Mouse (Mus musculus): ENCODE data around the gene Hpn. TPM values are rescaled to one million over a fixed set of nuclear protein-coding genes. Genes with fewer than 3 reads are reported as not detected.
A peak's percentile ranks its signal among the peaks of the same experiment; 100 is the strongest.

Gene Hpn
- polyA plus RNA-seq, 1 experiment from 2014 or later: 21.2 TPM

GRCm38 (mm10) chr7:31130197-31130596, 15.1 kb upstream of the Hpn start:
- Histone ChIP-seq H3K4me1 (replicated peaks; ENCODE audit: control insufficient read depth, insufficient read depth, low read length) (no peaks in the 10 kb centered on the region), H3K27me3 (replicated peaks; ENCODE audit: control insufficient read depth, insufficient read depth, low read length) (peaks cover 29% of the 10 kb centered on the region), H3K4me2 (replicated peaks; ENCODE audit: low read depth) (no peak overlapping the region), H3K27ac (ENCODE audit: low read depth, low read length) (0 out of 2 replicates have a peak overlapping the region, but pooled peaks have one; percentile 7), H3K4me3 (ENCODE audit: low read depth, low read length) (no peak overlapping the region), H3K36me3 (ENCODE audit: control insufficient read depth, insufficient read depth) (peaks cover 42% of the 10 kb centered on the region), H3K9me3 (ENCODE audit: control insufficient read depth) (no peaks in the 10 kb centered on the region), H3K9ac (ENCODE audit: low read depth, low read length) (no peak overlapping the region)
- TF ChIP-seq CTCF (IDR thresholded peaks at IDR 0.05; ENCODE audit: low read depth): no peak
- 93% methylated on average over 7 of the region's 7 CpGs for WGBS
- no peak for ATAC-seq

GRCm38 (mm10) chr7:31128157-31128705, 13.1 kb upstream of the Hpn start:
- no peaks in the 10 kb centered on the region for H3K4me1 ChIP-seq (replicated peaks; ENCODE audit: control insufficient read depth, insufficient read depth, low read length)
- 71% methylated on average over 9 of the region's 9 CpGs for WGBS
- no peak overlapping the region for H3K9ac ChIP-seq (ENCODE audit: low read depth, low read length)
- H3K27me3 ChIP-seq (replicated peaks; ENCODE audit: control insufficient read depth, insufficient read depth, low read length): peaks cover 36% of the 10 kb centered on the region
- TF ChIP-seq CTCF (IDR thresholded peaks at IDR 0.05; ENCODE audit: low read depth): no peak
- H3K36me3 ChIP-seq (ENCODE audit: control insufficient read depth, insufficient read depth): peaks cover 24% of the 10 kb centered on the region
- ATAC-seq: no peak
- no peak overlapping the region for H3K4me2 ChIP-seq (replicated peaks; ENCODE audit: low read depth)
- no peak overlapping the region for H3K27ac ChIP-seq (ENCODE audit: low read depth, low read length)
- H3K4me3 ChIP-seq (ENCODE audit: low read depth, low read length): no peak overlapping the region
- no peaks in the 10 kb centered on the region for H3K9me3 ChIP-seq (ENCODE audit: control insufficient read depth)

- H3K36me3 ChIP-seq (ENCODE audit: control insufficient read depth, insufficient read depth): peaks cover 12% of the 10 kb centered on the region
- 2% methylated on average over 43 of the region's 60 CpGs for WGBS
- H3K9ac ChIP-seq (ENCODE audit: low read depth, low read length): peak within 1 kb of the TSS; percentile 42
- H3K27ac ChIP-seq (ENCODE audit: low read depth, low read length): no peak within 1 kb of the TSS
- H3K9me3 ChIP-seq (ENCODE audit: control insufficient read depth): no peaks in the 10 kb centered on the region
- H3K4me1 ChIP-seq (replicated peaks; ENCODE audit: control insufficient read depth, insufficient read depth, low read length): no peaks in the 10 kb centered on the region
- peak within 1 kb of the TSS; percentile 87 for H3K4me2 ChIP-seq (replicated peaks; ENCODE audit: low read depth)
- peak; percentile 48; the same call in 1 of the 2 replicates for ATAC-seq
- peak within 1 kb of the TSS; percentile 51 for H3K4me3 ChIP-seq (ENCODE audit: low read depth, low read length)
- peaks cover 36% of the 10 kb centered on the region for H3K27me3 ChIP-seq (replicated peaks; ENCODE audit: control insufficient read depth, insufficient read depth, low read length)
- TF ChIP-seq CTCF (IDR thresholded peaks at IDR 0.05; ENCODE audit: low read depth): no peak
Measured at GRCm38 (mm10) chr7:31126851-31127724, 12.0 kb upstream of the Hpn start, which contains the start of gene Scn1b. Gene Scn1b, minus strand, starts transcription at chr7:31127003.

- no peak for TF ChIP-seq CTCF (IDR thresholded peaks at IDR 0.05; ENCODE audit: low read depth)
- 1% methylated on average over 53 of the region's 53 CpGs for WGBS
- Histone ChIP-seq H3K9ac (ENCODE audit: low read depth, low read length) (peak overlapping the region; percentile 42; the same call in 1 of the 2 replicates), H3K27ac (ENCODE audit: low read depth, low read length) (no peak overlapping the region), H3K36me3 (ENCODE audit: control insufficient read depth, insufficient read depth) (peaks cover 6% of the 10 kb centered on the region; the same call in 1 of the 2 replicates), H3K4me3 (ENCODE audit: low read depth, low read length) (peak overlapping the region; percentile 51), H3K4me1 (replicated peaks; ENCODE audit: control insufficient read depth, insufficient read depth, low read length) (no peaks in the 10 kb centered on the region), H3K9me3 (ENCODE audit: control insufficient read depth) (no peaks in the 10 kb centered on the region), H3K4me2 (replicated peaks; ENCODE audit: low read depth) (peak overlapping the region; percentile 87), H3K27me3 (replicated peaks; ENCODE audit: control insufficient read depth, insufficient read depth, low read length) (peaks cover 36% of the 10 kb centered on the region)
- no peak for ATAC-seq
Measured at GRCm38 (mm10) chr7:31126211-31126751, 11.2 kb upstream of the Hpn start.

- H3K27me3 ChIP-seq (replicated peaks; ENCODE audit: control insufficient read depth, insufficient read depth, low read length): peaks cover 36% of the 10 kb centered on the region
- no peak overlapping the region for H3K4me2 ChIP-seq (replicated peaks; ENCODE audit: low read depth)
- H3K9ac ChIP-seq (ENCODE audit: low read depth, low read length): no peak overlapping the region
- no peak for TF ChIP-seq CTCF (IDR thresholded peaks at IDR 0.05; ENCODE audit: low read depth)
- H3K9me3 ChIP-seq (ENCODE audit: control insufficient read depth): no peaks in the 10 kb centered on the region
- ATAC-seq: no peak
- no peak overlapping the region for H3K4me3 ChIP-seq (ENCODE audit: low read depth, low read length)
- WGBS: 68% methylated on average over 13 of the region's 13 CpGs
- H3K4me1 ChIP-seq (replicated peaks; ENCODE audit: control insufficient read depth, insufficient read depth, low read length): no peaks in the 10 kb centered on the region
- peaks cover 5% of the 10 kb centered on the region; the same call in 1 of the 2 replicates for H3K36me3 ChIP-seq (ENCODE audit: control insufficient read depth, insufficient read depth)
- H3K27ac ChIP-seq (ENCODE audit: low read depth, low read length): no peak overlapping the region
Measured at GRCm38 (mm10) chr7:31125116-31125515, 10.0 kb upstream of the Hpn start.

- Histone ChIP-seq H3K27ac (ENCODE audit: low read depth, low read length) (no peak overlapping the region), H3K36me3 (ENCODE audit: control insufficient read depth, insufficient read depth) (no peaks in the 10 kb centered on the region), H3K4me1 (replicated peaks; ENCODE audit: control insufficient read depth, insufficient read depth, low read length) (no peaks in the 10 kb centered on the region), H3K4me3 (ENCODE audit: low read depth, low read length) (no peak overlapping the region), H3K9me3 (ENCODE audit: control insufficient read depth) (no peaks in the 10 kb centered on the region), H3K4me2 (replicated peaks; ENCODE audit: low read depth) (no peak overlapping the region), H3K27me3 (replicated peaks; ENCODE audit: control insufficient read depth, insufficient read depth, low read length) (peaks cover 36% of the 10 kb centered on the region), H3K9ac (ENCODE audit: low read depth, low read length) (no peak overlapping the region)
- WGBS: 85% methylated on average over 5 of the region's 5 CpGs
- TF ChIP-seq CTCF (IDR thresholded peaks at IDR 0.05; ENCODE audit: low read depth): no peak
- ATAC-seq: no peak
Measured at GRCm38 (mm10) chr7:31124381-31124780, 9.3 kb upstream of the Hpn start.
